Mouse (Mus musculus) CD4-positive helper T cell, adult 2 months (primary cell): ENCODE measurements around the gene Phlpp1.
A peak's percentile ranks its signal among the peaks of the same experiment; 100 is the strongest.

Source experiments
- DNase-seq: peaks from one replicate; pipeline ENCODE4 v3.0.0-alpha.2; 2012; ENCODE audit warnings: low read depth, missing footprints, low spot score

Gene Phlpp1

DNA sequence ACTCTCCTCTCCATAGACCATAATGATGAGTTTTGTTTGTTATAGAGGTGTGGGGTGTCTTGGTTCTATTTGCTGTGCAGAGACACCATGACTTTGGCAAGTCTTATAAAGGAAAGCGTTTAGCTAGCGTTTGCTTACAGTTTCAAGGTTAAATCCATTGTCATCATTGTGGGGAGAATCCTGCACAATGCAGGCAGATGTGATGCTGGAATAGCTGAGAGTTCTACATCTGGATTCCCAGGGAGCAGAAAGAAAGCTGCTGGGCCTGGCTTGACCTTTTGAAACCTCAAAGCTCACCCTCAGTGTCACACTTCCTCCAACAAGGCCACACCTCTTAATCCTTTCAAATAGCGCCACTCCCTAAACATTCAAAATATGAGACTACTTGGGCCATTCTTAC, 7.4 kb upstream of the Phlpp1 start:
- DNase-seq: no peak

DNA sequence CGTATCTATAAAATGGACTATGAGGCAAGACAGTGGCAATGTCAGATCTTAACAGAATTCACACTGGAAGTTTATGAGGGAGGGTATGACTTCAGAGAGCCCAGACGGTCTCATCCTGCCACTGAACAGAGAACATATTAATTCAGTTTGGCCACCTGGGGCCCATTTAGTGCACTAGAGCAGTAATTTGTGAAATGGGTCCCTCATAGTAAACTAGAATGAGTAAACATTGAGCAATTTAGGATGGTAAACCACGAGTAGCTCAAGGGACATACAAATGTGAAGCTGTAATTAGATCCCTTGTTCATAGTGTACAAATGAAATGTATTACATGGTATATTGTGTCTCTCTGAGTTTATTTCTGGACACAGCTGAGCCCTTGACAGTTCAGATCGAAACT, 3.6 kb upstream of the Phlpp1 start:
- DNase-seq: no peak

DNA sequence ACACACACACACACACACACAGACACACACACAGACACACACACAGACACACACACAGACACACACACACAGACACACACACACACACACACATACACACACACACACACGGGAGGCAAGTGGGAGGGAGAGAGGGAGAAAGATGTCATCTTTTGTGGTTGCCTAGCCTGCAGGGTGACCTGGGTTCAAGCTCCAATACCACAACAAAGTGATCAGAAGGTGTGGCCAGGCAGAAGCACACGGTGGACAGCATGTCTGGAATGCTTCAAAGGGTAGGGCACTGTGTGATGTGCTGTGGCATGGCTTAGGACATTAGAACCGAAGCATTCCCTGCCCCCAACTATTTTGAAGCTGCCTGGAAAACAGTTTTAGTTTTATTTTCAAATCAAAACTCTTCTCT, 2.8 kb upstream of the Phlpp1 start:
- DNase-seq: peak; percentile 5

DNA sequence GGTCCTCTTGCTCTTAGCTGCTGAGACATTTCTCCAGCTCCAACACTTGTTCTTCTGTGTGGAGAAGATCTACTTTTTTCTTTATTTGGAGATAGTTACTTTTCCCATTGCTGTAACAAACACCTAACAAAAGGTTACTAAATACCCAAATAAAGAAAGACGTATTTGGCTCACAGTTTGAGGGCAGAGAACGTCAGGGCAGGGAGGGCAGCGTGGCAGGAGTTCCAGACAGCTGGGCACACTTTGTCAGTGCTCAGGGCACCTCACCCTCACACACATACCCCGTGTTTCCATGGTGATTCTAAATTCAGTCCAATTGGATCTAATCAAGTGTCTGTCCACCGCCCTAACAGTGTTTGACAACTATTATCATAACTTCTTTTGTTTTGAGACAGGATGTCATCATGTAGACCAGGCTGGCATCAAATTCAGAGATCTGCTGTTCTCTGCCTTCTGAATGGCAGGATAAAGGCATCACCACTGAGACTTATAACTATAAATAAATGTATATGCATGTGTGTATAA, 1.7 kb upstream of the Phlpp1 start:
- no peak for DNase-seq

DNA sequence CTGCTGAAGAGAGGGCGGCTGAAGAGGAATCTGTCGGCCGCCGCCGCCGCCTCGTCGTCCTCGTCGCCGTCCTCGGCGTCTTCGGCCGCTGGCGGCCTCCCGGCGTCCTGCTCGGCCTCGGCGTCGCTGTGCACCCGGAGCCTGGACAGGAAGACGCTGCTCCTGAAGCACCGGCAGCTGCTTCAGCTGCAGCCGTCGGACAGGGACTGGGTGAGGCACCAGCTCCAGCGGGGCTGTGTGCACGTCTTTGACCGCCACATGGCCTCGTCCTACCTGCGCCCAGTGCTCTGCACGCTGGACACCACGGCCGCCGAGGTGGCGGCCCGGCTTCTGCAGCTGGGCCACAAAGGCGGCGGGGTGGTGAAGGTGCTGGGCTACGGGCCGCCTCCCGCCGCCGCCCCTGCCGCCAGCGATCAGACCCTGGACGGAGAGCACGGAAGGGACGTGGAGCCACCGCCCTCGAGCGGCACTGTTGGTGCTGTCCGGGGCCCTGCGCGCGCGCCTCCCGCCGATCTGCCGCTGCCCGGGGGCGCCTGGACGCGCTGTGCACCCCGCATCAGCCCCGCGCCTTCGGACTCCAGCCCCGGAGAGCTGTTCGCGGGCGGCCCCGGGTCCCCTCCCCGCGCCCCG, 864 bp downstream of the Phlpp1 start:
- DNase-seq: peak; percentile 74

DNA sequence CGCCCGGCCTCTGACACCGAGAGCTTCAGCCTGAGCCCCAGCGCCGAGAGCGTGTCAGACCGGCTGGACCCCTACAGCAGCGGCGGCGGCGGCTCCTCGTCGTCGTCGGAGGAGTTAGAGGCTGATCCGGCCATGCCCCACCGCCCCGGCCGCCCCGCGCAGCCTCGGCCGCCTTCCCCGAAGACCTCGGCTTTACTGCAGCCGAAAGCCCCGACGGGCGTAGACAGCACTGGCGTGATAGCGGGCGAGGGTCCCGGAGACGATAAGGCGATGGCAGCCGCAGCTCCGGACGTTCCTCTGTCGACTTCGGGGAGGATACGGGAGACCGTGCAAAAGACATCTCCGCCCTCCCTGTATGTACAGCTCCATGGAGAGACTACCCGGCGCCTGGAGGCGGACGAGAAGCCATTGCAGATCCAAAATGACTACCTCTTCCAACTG, 1.4 kb downstream of the Phlpp1 start:
- DNase-seq: no peak

DNA sequence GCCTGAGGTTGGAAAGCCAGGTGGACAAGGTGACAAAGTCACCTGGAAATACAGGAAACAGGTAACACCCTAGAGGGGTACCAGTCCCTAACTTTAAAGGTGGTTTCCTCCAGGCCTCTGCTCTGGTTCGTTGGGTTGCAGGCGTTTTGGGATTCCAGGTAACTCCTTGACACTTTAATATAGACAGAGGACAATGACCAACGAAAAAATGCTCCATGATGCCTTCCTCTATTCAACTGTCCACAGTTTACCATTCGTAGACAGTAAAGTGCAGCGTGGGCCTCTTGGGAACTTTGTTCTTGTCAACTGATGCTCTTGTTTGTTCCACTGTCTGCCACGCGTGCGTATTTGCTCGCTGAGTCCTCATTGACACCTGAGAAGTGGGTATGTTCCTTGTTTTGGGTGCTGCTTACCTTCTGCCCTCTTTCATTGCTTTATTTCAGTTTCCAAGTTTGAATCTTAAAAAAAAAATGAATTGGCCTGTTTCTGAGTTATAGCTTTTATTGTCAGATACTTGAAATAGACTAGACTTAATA, 2.1 kb downstream of the Phlpp1 start:
- DNase-seq: peak; percentile 23

DNA sequence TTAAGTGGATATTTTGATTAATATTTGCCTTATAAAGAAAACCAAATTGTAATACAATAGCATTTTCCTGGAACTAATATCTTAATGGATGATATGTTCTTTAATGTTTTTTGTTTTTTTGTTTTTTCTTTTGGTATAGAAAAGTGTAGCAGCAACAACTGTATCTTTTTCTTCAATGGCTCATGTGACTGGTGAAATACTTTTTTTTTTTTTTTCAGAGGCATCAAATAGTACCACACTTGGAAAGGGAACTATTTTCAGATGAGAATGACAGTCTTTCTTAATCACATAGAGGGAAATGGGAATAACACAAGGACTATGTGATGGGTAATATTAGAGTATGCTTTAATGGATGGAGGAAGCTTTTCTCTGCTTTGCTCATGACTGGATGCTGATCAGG, 3.0 kb downstream of the Phlpp1 start:
- DNase-seq: no peak

DNA sequence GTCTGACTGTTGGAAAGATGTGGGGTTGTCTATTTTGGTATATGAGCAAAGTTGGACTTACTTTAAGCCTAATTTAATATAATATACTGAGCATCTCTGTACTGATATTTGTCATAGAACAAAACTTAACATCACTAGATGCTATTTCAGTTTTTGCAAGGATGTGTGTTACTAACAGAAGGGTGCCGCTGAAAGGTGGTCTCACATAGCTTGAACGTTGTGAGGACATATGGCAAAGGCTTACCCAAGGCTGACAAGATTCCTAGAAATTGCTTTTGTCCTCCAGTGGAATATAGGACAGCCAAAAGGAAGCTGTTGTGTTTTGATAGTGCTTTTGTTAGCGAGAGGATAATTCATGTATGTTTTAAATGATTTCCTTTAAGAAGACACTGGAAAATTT, 3.8 kb downstream of the Phlpp1 start:
- DNase-seq: no peak

DNA sequence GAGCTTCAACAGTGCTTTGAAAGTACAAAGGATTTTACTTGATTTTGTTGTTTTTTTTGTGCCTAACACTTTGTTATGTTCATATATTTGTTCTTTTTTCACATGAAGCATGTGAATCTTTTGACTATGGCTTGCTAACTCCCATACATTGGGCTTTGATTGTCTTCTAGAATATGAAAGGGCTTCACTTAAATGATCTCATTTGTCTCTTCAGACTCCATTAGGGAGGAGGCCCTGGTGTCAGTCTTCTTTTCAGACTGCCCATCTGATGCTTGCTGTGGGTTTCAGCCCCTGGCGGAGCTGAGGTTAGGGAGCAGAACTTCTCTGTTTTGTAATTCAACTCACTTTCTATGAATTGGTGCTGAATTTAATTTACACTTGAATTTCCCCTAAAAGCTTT, 5.2 kb downstream of the Phlpp1 start:
- no peak for DNase-seq

DNA sequence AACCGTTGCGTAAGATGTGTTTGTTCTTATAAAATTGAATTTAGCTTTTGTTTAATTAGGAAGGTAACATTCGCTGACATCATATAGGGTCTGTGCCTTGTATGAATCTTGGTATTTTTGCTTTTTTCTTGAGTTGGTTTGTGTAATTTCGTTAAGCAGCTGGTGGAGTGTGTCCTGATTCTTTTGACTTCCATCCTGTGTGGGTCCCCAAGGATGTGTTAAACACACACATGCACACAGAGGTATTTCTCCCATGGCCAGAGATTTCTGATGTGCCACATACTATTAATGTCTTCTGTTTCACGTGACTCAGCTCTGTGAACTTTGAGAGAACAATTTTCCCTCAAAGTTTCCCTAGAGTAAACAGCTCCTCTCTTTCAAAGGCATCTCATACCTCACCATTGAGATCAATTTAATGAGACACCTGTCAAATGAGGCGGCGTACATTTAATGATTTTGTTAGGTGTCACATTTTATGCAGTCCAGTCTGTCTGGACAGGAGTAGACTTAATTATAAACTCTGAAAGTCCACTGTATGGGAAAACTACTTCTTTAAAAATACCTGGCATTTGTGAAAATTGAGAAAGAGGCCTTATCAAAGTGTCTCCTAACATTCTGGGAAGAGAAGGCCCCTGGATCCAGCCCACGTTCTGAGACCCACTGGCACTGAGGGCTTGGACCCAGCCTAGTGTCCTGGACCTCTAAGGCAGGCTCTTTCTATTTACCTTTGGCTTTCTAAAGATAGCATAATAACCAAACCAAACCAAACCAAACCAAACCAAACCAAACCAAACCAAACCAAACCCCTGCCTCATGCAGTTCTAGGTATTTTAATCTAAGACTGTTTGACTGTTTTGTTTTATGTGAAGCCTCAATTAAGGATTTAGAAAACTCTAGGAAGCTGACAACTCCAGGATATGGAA, 6.6 kb downstream of the Phlpp1 start:
- DNase-seq: no peak

DNA sequence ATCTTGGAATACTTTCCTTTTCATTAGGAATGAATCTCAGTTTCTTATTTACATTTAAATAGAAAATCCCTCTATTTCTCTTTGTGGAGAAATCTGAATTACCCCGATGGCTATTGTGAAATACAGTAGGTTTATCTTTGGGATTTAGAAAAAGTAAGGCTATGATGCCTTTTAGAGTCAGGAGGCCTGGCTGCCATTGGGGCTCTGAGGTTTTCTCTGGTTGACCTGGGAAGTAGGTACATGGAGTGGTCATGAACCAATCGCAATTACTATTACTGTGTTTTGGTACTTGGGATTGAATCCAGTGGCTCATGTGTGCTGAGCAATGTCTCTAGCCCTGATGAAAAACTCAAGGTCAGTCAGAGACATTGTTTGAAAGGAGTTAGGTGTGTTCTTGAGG, 12.1 kb downstream of the Phlpp1 start:
- no peak for DNase-seq

DNA sequence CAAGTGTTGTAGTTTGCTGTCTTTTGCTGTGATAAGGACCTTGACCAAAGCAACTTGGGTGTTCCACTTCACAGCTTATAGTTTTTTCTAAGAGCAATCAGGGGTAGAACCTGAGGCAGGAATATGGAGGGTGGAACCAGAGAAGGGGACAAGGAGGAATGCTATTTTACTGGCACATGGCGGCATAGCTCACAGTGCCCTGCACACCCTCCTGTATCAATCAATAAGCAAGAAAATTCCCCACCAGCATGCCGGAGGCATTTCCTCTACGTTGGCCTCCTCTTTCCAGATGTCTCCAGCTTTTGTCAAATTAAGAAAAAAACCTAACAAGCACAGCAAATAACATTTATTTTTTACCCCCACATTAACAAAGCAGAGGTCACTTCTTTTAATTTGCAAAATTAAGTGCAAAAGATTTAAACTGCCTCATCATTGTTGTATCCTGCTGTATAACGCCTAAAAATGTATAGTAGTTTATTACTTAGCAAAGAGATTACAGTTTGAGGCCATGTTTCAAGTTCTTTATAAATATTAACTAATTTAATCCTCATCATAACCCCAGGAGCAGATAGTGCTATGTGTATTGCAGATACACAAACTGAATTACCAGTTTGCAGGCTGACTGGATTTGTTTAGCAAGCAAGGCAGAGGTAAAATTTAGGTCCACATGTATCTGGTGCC, 13.4 kb downstream of the Phlpp1 start:
- no peak for DNase-seq

DNA sequence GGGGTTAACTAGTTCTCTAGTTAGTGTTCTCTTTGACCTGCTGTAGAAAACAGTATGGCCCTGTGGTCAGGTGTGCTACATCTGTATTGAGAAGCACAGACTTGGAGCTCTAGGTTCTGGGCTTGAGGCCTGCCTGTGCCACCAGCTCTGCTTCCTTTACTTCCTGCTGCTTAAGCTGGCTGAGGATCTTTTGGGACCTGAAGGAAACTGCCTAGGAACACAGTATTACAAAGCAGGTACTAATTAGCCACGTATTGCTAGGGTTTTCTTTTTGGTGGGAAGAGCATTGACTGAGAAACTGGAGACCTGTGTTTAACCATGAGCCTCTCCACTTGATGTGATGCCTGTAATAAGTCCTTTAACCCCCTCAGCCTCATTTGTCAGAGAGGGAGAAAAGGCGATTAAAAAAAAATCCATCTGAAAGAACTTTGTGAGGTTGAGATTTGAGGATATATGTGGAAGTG, 13.9 kb downstream of the Phlpp1 start:
- no peak for DNase-seq

DNA sequence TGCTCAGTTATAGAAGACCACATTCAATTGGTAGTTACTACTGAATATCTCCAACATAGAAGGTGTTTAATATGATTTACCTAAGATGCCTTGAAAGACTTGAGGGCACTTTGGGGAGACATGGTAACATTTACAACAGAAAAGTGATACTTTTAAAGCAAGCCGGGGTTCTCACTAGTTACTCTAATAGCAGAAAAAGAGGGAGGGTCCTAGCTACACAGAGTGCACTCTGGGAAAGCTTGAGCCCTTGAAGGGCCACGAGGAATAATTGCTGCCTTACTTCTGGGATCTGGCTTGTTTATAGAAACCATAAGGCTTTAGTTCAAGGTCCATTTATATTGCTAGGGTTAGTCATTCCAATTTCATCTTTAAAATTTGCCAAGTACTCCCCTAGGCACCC, 14.5 kb downstream of the Phlpp1 start:
- no peak for DNase-seq

DNA sequence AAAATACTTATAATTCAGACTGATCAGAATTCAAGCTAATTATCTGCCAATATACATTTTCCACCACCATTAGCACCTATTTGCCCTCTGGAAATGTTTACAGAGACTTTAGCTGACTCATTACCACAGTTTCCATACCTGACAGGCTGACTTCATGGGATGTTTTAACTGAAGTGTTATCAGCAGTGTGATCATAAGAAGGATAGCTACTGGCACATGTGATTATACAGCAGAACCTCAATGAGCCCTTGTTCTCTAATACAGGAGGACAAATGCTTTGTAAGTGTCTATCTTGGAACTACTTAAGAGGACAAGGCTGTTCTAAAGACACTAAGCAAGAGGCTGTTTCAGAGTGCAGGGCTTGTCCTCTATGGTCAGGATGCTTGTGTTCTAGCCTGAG, 15.9 kb downstream of the Phlpp1 start:
- DNase-seq: peak; percentile 23

DNA sequence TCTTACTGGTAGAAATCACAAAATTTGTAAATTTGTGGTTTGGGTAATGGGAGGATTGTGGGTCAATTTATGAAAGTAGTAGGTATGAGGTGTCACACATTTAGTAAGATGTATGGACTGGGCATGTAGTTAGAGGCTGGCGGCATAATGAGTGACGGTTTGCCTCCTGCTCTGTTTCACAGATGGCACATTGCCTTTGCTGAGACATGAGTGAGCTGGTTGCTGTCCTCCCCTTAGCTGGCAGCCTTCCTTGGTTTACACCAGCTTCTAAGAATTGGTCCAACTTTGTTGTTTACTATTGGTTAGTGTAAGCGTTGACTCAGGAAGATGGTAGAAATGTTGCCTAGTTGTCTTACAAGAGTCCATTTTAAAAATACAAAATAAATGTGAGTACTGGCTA, 17.2 kb downstream of the Phlpp1 start:
- DNase-seq: no peak

DNA sequence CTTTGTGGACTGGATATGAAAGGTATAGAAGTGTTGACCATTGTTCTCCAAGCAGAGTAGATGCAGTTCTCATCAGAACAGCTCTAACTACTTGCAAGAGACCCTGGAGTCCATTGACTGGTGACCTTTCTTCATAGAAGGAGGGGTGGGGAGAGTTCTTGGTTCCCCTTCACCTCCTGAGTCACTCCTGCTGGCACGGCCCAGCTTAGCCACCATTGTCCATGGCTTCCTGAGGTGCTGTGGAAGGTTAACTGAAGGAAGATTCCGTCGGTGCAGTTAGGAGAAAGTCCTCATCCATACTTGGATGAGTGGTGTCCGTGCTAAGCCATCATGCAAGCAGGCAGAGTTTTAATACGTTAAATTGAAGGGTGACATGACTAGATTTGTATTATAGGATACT, 17.8 kb downstream of the Phlpp1 start:
- DNase-seq: no peak

DNA sequence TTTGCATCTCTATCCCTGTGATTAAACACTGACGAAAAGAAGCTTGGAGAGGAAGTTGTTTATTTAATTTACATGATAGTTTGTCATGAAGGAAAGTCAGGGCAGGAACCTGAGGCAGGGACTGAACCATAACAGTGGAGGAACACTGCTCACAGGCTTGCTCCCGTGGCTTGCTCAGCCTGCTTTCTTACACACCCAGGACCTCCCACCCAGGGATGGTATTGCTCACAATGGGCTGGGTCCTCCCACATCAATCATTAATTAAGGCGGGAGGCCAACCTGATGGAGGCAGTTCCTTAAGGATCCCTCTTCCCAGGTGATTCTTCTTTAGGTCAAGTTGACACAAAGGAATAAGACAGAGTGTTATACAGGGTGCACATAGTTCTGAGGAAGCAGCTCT, 19.1 kb downstream of the Phlpp1 start:
- no peak for DNase-seq

DNA sequence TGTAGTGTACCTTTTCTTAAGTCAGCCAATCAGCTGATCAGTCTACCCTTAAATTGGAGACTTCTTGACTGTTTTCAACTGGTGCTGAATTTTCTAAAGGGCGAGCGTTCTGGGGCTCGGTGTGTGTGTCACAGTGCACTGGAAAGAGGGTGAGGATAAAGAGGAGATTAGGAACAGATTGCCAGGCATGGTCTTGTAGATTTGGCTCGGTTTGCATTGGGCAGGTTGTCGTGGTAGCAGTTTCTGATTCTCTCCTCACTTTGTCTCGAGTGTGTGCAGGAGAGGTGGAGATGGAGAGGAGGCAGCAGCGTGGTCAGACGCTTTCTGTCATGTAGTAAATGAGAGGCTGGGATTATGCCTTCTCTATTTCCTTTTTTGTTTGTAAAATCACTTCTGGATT, 20.3 kb downstream of the Phlpp1 start:
- DNase-seq: no peak

DNA sequence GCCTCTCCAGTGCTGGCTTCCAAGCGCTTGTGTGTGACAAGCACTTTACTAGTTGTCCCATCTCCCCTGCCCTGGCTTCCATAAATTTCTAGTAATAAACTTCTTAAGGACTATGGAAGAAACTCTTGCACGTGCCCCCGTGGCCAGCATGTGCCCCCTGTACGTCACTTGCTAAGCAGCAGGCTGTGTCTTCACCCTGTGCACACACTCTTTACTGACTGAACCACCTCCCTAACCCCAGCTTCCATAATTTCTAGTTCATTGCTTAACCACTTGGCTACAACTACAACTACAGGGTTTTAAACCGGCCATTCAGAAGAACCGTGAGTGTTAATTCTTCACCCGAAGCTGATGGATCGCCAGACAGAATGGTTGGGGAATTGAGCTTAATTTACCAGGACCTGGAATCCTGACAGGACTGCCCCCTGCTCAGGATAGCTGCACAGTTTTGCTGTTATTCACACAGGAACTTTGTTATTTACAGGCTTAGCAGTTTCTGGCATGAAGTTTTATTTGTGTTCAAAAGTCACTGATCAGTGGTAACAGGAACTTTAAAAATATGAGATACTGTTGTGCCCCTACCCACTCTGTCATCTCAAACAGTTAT, 21.4 kb downstream of the Phlpp1 start:
- no peak for DNase-seq

DNA sequence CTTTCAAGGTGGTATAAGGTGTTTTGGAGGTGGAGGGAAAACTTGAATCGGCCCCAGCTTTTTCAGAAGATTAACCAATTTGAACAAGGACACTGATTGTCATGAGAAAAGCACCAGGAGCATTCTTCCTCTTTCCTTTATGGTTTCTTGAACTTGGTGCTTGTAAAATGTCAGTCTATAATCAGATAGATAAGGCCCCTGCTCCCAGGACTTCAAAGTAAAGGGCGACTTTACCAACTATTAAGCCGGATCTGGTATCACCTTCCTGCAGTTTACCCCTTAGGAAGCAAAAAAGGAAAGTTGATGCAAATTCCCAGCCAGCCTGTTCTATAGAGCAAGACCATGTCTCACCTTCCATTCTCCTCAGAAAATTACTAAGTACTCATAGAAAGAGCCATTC, 21.9 kb downstream of the Phlpp1 start:
- DNase-seq: no peak
